Mouse (Mus musculus): Measurements from ENCODE around the gene Sumo1. TPM values are rescaled to one million over a fixed set of nuclear protein-coding genes. Genes with fewer than 3 reads are reported as not detected.

The Sumo1 gene
- polyA plus RNA-seq, 1 experiment from 2014 or later: 528 TPM

- Histone ChIP-seq H3K9me3 (replicated peaks; ENCODE audit: control insufficient read depth, low read length) (no peaks in the 10 kb centered on the region), H3K4me1 (ENCODE audit: control insufficient read depth, insufficient read depth, low read length) (peaks cover 14% of the 10 kb centered on the region), H3K4me2 (ENCODE audit: low read length) (peak overlapping the region; percentile 70), H3K27me3 (replicated peaks; ENCODE audit: control insufficient read depth, insufficient read depth, low read length) (no peaks in the 10 kb centered on the region), H3K27ac (ENCODE audit: low read depth, low read length) (no peak overlapping the region), H3K36me3 (ENCODE audit: control insufficient read depth, insufficient read depth, low read length) (no peaks in the 10 kb centered on the region), H3K4me3 (ENCODE audit: low read depth, low read length) (peak overlapping the region; percentile 84), H3K9ac (ENCODE audit: low read length) (peak overlapping the region; percentile 58; the same call in 1 of the 2 replicates)
- DNase-seq (ENCODE audit: low spot score) (no peak), ATAC-seq (no peak; the same call in 1 of the 2 replicates)
- WGBS: 10% methylated on average over 11 of the region's 11 CpGs
These were observed 13.5 kb upstream of the Sumo1 start for GRCm38 (mm10) chr1:59683926-59684818.

- ATAC-seq (no peak), DNase-seq (ENCODE audit: low spot score) (no peak)
- Histone ChIP-seq H3K27me3 (replicated peaks; ENCODE audit: control insufficient read depth, insufficient read depth, low read length) (no peaks in the 10 kb centered on the region), H3K36me3 (ENCODE audit: control insufficient read depth, insufficient read depth, low read length) (no peaks in the 10 kb centered on the region), H3K4me1 (ENCODE audit: control insufficient read depth, insufficient read depth, low read length) (peaks cover 12% of the 10 kb centered on the region; the same call in 1 of the 2 replicates), H3K9me3 (replicated peaks; ENCODE audit: control insufficient read depth, low read length) (no peaks in the 10 kb centered on the region), H3K4me3 (ENCODE audit: low read depth, low read length) (no peak overlapping the region), H3K9ac (ENCODE audit: low read length) (no peak overlapping the region), H3K4me2 (ENCODE audit: low read length) (no peak overlapping the region), H3K27ac (ENCODE audit: low read depth, low read length) (no peak overlapping the region)
- WGBS: 94% methylated on average over 2 of the region's 2 CpGs
These were observed 3.0 kb upstream of the Sumo1 start for GRCm38 (mm10) chr1:59673661-59674060.

GRCm38 (mm10) chr1:59669962-59670630, 538 bp downstream of the Sumo1 start:
- WGBS: under 1% methylated on average over 32 of the region's 54 CpGs

DNA sequence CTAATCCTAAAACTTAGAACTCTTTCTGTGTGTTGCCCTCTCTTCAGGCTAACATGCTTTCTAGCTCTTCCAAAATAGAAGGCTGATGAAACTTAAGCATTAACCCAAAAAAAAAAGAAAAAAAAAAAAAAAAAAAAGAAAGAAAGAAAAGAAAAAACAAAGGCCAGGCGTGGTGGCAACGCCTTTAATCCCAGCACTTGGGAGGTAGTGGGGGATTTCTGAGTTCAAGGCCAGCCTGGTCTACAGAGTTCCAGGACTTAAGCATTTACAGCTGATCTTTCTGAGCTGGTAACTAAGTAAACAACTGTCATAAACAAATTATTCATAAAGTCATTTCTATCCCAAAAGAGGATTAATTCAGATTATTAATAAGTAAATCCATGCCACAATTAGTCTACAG, 1.8 kb downstream of the Sumo1 start:
- ATAC-seq: no peak
- no peak overlapping the region for H3K9ac ChIP-seq (ENCODE audit: low read length)
- 76% methylated on average over 2 of the region's 2 CpGs for WGBS

More at GRCm38 (mm10) chr1:59669962-59670630, 538 bp downstream of the Sumo1 start:
- H3K27me3 ChIP-seq (replicated peaks; ENCODE audit: control insufficient read depth, insufficient read depth, low read length): no peaks in the 10 kb centered on the region
- ATAC-seq (peak; percentile 83), DNase-seq (ENCODE audit: low spot score) (peak; percentile 7)
- peaks cover 12% of the 10 kb centered on the region; the same call in 1 of the 2 replicates for H3K4me1 ChIP-seq (ENCODE audit: control insufficient read depth, insufficient read depth, low read length)
- H3K4me3 ChIP-seq (ENCODE audit: low read depth, low read length): peak overlapping the region; percentile 87
- no peaks in the 10 kb centered on the region for H3K36me3 ChIP-seq (ENCODE audit: control insufficient read depth, insufficient read depth, low read length)
- H3K9me3 ChIP-seq (replicated peaks; ENCODE audit: control insufficient read depth, low read length): no peaks in the 10 kb centered on the region
- peak overlapping the region; percentile 94 for H3K27ac ChIP-seq (ENCODE audit: low read depth, low read length)
- peak overlapping the region; percentile 72 for H3K4me2 ChIP-seq (ENCODE audit: low read length)
- H3K9ac ChIP-seq (ENCODE audit: low read length): peak overlapping the region; percentile 97

DNA sequence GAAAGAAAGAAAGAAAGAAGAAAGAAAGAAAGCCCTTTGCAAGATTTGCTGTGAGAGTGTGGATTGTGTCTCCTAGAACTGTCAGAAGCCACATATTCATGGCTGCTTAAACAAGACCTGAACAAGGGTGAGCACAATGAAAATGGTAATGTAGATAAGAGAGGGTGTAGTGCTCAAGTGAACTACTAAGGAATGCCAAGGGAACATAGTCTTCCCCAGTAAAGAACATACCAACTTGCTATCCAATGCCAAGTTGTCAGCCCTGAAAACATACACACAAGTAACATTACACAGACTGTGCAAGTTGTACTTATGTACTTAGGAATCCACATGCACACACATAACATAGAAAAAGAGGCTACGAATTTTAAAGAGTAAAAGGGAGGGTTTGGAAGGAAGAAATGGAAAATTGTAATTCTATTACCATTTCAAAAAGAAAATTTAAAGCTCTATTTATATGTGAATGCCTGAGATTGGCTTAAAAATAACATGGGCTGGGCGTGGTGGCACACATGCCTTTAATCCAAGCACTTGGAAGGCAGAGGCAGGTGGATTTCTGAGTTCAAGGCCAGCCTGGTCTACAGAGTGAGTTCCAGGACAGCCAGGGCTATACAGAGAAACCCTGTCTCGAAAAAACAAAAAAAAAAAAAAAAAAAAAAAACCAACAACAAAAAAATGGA, 7.0 kb downstream of the Sumo1 start:
- H3K4me1 ChIP-seq (ENCODE audit: control insufficient read depth, insufficient read depth, low read length): no peaks in the 10 kb centered on the region
- H3K4me3 ChIP-seq (ENCODE audit: low read depth, low read length): no peak overlapping the region
- no peak for ATAC-seq
- WGBS: 86% methylated on average over 3 of the region's 3 CpGs
- H3K27ac ChIP-seq (ENCODE audit: low read depth, low read length): no peak overlapping the region
- H3K9me3 ChIP-seq (replicated peaks; ENCODE audit: control insufficient read depth, low read length): no peaks in the 10 kb centered on the region
- no peaks in the 10 kb centered on the region for H3K27me3 ChIP-seq (replicated peaks; ENCODE audit: control insufficient read depth, insufficient read depth, low read length)
- no peak overlapping the region for H3K4me2 ChIP-seq (ENCODE audit: low read length)
- DNase-seq (ENCODE audit: low spot score): no peak
- no peaks in the 10 kb centered on the region for H3K36me3 ChIP-seq (ENCODE audit: control insufficient read depth, insufficient read depth, low read length)
- no peak overlapping the region for H3K9ac ChIP-seq (ENCODE audit: low read length)

More for the DNA sequence above, 1.8 kb downstream of the Sumo1 start:
- Histone ChIP-seq H3K4me3 (ENCODE audit: low read depth, low read length) (0 out of 2 replicates have a peak overlapping the region, but pooled peaks have one; percentile 87), H3K9me3 (replicated peaks; ENCODE audit: control insufficient read depth, low read length) (no peaks in the 10 kb centered on the region), H3K27ac (ENCODE audit: low read depth, low read length) (no peak overlapping the region), H3K27me3 (replicated peaks; ENCODE audit: control insufficient read depth, insufficient read depth, low read length) (no peaks in the 10 kb centered on the region), H3K4me1 (ENCODE audit: control insufficient read depth, insufficient read depth, low read length) (peaks cover 12% of the 10 kb centered on the region; the same call in 1 of the 2 replicates), H3K4me2 (ENCODE audit: low read length) (peak overlapping the region; percentile 14; the same call in 1 of the 2 replicates), H3K36me3 (ENCODE audit: control insufficient read depth, insufficient read depth, low read length) (no peaks in the 10 kb centered on the region)
- no peak for DNase-seq (ENCODE audit: low spot score)

DNA sequence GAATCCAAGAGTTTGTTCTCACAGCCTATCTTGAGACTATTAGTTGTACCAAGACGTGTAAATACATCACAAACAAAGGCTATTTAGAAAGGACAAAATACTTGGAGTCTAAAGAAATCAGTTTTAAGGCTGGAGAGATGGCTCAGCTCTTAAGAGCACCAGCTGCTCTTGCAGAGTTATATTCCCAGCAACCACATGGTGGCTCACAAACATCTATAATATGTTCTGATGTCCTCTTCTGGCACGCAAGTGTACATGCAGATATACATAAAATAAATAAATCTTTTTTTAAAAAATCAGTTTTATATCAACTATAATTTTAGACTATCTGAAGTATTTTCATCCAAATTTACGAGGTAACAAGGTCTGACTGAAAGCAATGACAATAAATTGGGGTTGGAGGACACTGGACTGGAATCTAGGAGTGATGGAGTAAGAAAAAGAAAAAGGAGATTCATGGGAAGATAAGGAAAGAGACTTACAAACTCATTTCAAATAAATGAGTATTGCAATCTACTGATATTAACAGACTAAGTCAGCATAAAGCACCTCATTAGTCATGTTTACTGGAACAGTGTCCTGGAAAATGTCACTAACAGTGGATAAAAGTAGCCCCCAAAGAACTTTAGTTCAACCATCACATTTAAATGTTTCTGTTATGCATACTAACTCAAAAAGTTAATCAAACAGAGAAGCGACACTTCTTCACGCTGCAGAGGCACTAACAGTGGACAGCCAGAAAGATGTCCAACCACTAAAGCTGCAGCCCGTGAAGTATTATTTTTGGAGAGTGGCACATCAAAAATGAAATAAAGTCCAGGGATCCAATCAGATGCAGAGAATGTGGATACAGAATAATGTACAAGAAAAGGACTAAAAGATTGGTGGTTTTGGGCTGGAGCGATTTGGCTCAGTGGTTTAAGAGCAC, 14.1 kb downstream of the Sumo1 start:
- Histone ChIP-seq H3K36me3 (ENCODE audit: control insufficient read depth, insufficient read depth, low read length) (peaks cover 19% of the 10 kb centered on the region), H3K27ac (ENCODE audit: low read depth, low read length) (no peak overlapping the region), H3K4me2 (ENCODE audit: low read length) (no peak overlapping the region), H3K9me3 (replicated peaks; ENCODE audit: control insufficient read depth, low read length) (no peaks in the 10 kb centered on the region), H3K9ac (ENCODE audit: low read length) (no peak overlapping the region), H3K4me1 (ENCODE audit: control insufficient read depth, insufficient read depth, low read length) (no peaks in the 10 kb centered on the region), H3K4me3 (ENCODE audit: low read depth, low read length) (no peak overlapping the region), H3K27me3 (replicated peaks; ENCODE audit: control insufficient read depth, insufficient read depth, low read length) (no peaks in the 10 kb centered on the region)
- 94% methylated on average over 7 of the region's 7 CpGs for WGBS
- DNase-seq (ENCODE audit: low spot score) (no peak), ATAC-seq (no peak)

DNA sequence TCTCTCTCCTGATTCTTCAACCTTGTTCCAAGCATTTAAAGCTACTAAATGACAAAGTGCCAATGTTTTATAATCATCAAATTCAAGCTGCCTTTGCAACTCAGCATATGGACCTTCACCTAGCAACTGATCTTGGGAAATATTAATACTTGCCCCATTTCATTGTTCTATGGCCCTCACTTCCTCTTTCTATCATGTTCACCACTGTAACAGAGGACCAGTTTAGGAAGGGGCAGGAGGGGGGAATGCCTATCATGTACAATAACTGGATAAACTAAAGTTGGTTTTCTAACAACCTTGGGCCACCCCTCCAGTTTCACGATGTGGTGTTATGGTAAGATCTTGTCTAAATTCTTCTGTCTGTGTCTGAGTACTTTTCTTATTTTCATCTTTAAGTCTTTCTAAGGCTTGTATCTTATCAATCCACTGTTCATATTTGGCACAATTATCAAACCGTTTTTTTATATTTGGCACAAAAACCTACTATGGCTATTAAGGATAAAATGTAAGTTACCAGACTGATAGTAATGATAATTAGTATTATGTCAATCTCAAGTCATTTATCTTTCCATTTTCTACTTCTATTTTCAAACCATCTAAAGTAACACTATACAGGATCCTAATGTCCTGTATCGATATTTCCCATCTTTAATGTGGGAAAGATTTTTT, 17.3 kb downstream of the Sumo1 start:
- Histone ChIP-seq H3K4me2 (ENCODE audit: low read length) (no peak overlapping the region), H3K9ac (ENCODE audit: low read length) (no peak overlapping the region), H3K27ac (ENCODE audit: low read depth, low read length) (no peak overlapping the region), H3K4me3 (ENCODE audit: low read depth, low read length) (no peak overlapping the region), H3K27me3 (replicated peaks; ENCODE audit: control insufficient read depth, insufficient read depth, low read length) (no peaks in the 10 kb centered on the region), H3K36me3 (ENCODE audit: control insufficient read depth, insufficient read depth, low read length) (peaks cover 33% of the 10 kb centered on the region), H3K4me1 (ENCODE audit: control insufficient read depth, insufficient read depth, low read length) (no peaks in the 10 kb centered on the region), H3K9me3 (replicated peaks; ENCODE audit: control insufficient read depth, low read length) (no peaks in the 10 kb centered on the region)
- DNase-seq (ENCODE audit: low spot score): no peak
- no peak for ATAC-seq
- WGBS: 98% methylated on average over 3 of the region's 3 CpGs
